Mouse (Mus musculus) lung, adult 2 months (tissue): ENCODE measurements around the gene Hnrnpm.

ENCODE experiments used
- CTCF ChIP-seq: fragments of 200-500 bp; IDR thresholded peaks from 2 replicates; pipeline ENCODE4 v1.5.1; 2011; ENCODE audit warnings: mild to moderate bottlenecking, low read length, control low read depth; ENCODE audit not compliant: insufficient read depth
- POLR2A ChIP-seq: fragments of 200-500 bp; IDR thresholded peaks from 2 replicates; pipeline ENCODE4 v1.6.1; 2011; ENCODE audit warnings: low read depth, mild to moderate bottlenecking, control low read depth, low read length, borderline replicate concordance; ENCODE audit errors: extremely low read depth

GRCm38 (mm10) chr17:33714779-33715178 lies 28.1 kb upstream of the Hnrnpm start:
- no peak for TF ChIP-seq CTCF
- TF ChIP-seq POLR2A, result no peak
